Mouse (Mus musculus) macrophage (primary cell): ENCODE measurements at regions not wholly inside any gene's neighbourhood (a gene's known extent, or its start where the extent isn't known, plus 50 kb on each side); places are given as distances from the start of the nearest gene placed in this dataset.

ENCODE experiments used
- H3K27ac ChIP-seq: fragments of 350-480 bp; formaldehyde crosslinking; 2 replicates; pipeline ENCODE4 v1.9.0; 2021
- H3K36me3 ChIP-seq: fragments of 350-480 bp; formaldehyde crosslinking; 2 replicates; pipeline ENCODE4 v1.9.0; 2021; ENCODE audit errors: inconsistent target
- H3K4me3 ChIP-seq: fragments of 350-480 bp; formaldehyde crosslinking; 2 replicates; pipeline ENCODE4 v1.9.0; 2021; ENCODE audit errors: inconsistent target
- H3K79me2 ChIP-seq: fragments of 350-480 bp; formaldehyde crosslinking; 2 replicates; pipeline ENCODE4 v1.9.0; 2021; ENCODE audit errors: inconsistent target
- WGBS: methylation state at CpG from one replicate; pipeline ENCODE4 v1.1.7; 2026; ENCODE audit warnings: inconsistent platforms; ENCODE audit not compliant: missing documents; 5-methylcytosine and 5-hydroxymethylcytosine counted together

DNA sequence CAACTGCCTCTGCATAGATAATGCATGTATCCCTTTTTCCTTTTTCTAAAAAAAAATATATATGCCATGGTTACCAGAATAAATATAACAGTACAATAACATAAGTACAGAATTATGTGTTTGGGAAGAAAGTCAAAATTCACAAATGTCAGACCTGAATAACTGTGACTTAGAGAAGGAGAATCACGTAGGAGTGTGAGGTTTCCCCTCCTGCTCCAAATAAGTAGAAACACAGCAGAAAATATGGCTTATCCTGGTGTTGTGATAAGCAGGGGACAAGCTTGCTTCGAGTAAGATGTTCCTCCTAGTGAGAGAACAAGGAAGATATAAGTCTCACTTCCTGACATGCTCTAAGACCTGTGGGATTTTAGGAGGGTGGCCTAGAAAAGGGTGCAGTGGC, 320.7 kb upstream of the Fam92a start:
- no peak overlapping the region for H3K27ac ChIP-seq
- H3K79me2 ChIP-seq = no peaks in the 10 kb centered on the region
- H3K36me3 ChIP-seq = no peaks in the 10 kb centered on the region
- 84% methylated on average over 2 of the region's 2 CpGs for WGBS
- H3K4me3 ChIP-seq = no peak overlapping the region

DNA sequence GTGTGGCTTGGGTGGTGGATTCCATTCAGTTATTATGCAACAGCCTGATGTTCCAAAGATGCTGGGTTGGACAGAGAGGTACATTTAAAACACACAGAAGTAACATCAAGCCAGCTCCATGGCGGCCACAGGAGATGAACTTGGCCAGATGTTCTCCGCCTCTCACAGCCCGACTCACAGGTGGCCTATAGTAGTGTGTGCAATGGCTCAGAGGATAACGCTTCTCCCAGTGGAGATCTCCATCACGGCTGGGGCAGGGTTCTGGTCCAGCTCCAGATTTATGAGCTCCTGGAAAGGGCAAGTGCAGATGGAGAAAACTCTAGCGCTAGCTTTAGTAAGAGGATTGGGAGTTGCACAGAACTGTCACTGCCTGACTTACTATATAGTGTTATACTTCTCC, 319.5 kb upstream of the Fam92a start:
- Histone ChIP-seq H3K79me2 (no peaks in the 10 kb centered on the region), H3K36me3 (no peaks in the 10 kb centered on the region), H3K27ac (no peak overlapping the region), H3K4me3 (no peak overlapping the region)
- 94% methylated on average over 6 of the region's 6 CpGs for WGBS

GRCm38 (mm10) chr4:12490066-12490465, 318.3 kb upstream of the Fam92a start:
- Histone ChIP-seq H3K79me2 (no peaks in the 10 kb centered on the region), H3K36me3 (no peaks in the 10 kb centered on the region), H3K27ac (no peak overlapping the region), H3K4me3 (no peak overlapping the region)
- 86% methylated on average over 3 of the region's 3 CpGs for WGBS

- Histone ChIP-seq H3K36me3 (no peaks in the 10 kb centered on the region), H3K79me2 (no peaks in the 10 kb centered on the region), H3K4me3 (no peak overlapping the region), H3K27ac (no peak overlapping the region)
- WGBS = 88% methylated on average over 6 of the region's 6 CpGs
Measured at GRCm38 (mm10) chr4:12489358-12489757, 317.5 kb upstream of the Fam92a start.

GRCm38 (mm10) chr4:12481481-12481880, 309.7 kb upstream of the Fam92a start:
- Histone ChIP-seq H3K36me3 (no peaks in the 10 kb centered on the region), H3K27ac (no peak overlapping the region), H3K79me2 (no peaks in the 10 kb centered on the region), H3K4me3 (no peak overlapping the region)
- WGBS = 88% methylated on average over 4 of the region's 4 CpGs

- H3K4me3 ChIP-seq = no peak overlapping the region
- H3K27ac ChIP-seq = no peak overlapping the region
- WGBS = 92% methylated on average over 7 of the region's 7 CpGs
- no peaks in the 10 kb centered on the region for H3K36me3 ChIP-seq
- H3K79me2 ChIP-seq = no peaks in the 10 kb centered on the region
Measured at GRCm38 (mm10) chr4:12476717-12477116, 304.9 kb upstream of the Fam92a start.

GRCm38 (mm10) chr4:12474981-12475568, 303.3 kb upstream of the Fam92a start:
- H3K27ac ChIP-seq = no peak overlapping the region
- no peaks in the 10 kb centered on the region for H3K36me3 ChIP-seq
- H3K4me3 ChIP-seq = no peak overlapping the region
- WGBS = 78% methylated on average over 4 of the region's 4 CpGs
- no peaks in the 10 kb centered on the region for H3K79me2 ChIP-seq

DNA sequence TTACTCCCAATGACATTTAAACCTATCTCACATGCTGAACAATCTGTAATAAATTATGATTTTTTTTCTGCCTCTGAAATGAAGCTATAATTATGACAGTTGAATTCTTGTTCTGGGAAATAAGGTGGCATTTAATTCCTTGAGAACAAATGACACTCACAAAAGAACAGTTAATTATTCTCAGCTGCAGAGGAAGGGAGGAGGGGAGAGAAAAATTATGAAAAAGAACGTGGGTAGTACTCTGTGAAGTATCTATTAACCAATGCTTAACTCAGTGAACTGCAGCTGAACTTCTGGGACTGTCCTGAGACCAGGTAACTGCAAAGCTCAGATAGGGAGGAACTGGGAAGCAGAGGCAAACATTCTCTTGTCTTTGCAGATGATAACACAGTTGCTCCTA, 302.6 kb upstream of the Fam92a start:
- H3K79me2 ChIP-seq = no peaks in the 10 kb centered on the region
- H3K27ac ChIP-seq = no peak overlapping the region
- H3K36me3 ChIP-seq = no peaks in the 10 kb centered on the region
- no peak overlapping the region for H3K4me3 ChIP-seq
- WGBS = 25% methylated on average over 1 of the region's 1 CpGs

DNA sequence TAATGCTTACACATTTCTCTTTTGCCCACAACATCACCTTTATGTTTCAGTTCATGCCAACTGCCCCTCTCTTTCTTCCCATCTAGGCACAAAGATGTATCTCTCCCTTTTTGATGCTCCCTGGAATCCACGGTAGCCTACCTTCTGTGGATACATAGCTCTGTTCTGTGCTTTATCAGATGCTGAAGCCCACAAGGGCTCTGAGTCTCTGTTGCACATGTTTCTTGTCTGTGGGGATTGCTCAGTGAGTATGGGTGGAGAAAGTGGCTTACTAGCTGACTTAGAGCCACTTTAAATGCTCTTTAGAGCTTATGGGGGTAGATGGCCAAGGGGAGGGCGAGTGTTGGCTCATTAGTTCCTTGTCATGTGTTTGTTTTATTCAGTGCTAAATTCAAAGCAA, 289.9 kb upstream of the Fam92a start:
- Histone ChIP-seq H3K4me3 (no peak overlapping the region), H3K36me3 (no peaks in the 10 kb centered on the region), H3K79me2 (no peaks in the 10 kb centered on the region), H3K27ac (no peak overlapping the region)
- 70% methylated on average over 2 of the region's 2 CpGs for WGBS

DNA sequence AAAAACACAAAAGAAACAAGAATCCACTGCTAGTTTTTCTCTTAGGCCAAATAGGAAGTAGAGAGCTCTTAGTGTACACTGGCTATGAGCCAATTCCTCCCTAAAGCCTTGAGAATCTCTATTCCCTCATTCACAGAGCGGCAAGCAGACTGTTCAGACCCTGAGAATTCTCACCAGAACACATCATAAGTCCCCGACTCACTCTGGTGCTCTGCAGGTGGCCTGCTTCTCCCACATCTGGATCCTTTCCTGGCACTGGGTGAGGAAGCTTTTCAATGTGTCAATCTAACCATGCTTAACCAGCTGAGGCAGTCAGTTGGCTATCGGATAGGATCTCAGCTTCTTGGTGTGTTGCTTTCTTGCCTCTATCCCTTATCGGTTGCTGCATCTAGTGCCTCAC, 289.4 kb upstream of the Fam92a start:
- H3K4me3 ChIP-seq = no peak overlapping the region
- WGBS = 81% methylated on average over 4 of the region's 4 CpGs

GRCm38 (mm10) chr4:12457978-12458597, 286.3 kb upstream of the Fam92a start:
- H3K79me2 ChIP-seq = no peaks in the 10 kb centered on the region
- no peak overlapping the region for H3K27ac ChIP-seq
- no peaks in the 10 kb centered on the region for H3K36me3 ChIP-seq
- no peak overlapping the region for H3K4me3 ChIP-seq
- WGBS = 91% methylated on average over 8 of the region's 8 CpGs

More for the DNA sequence above, 289.4 kb upstream of the Fam92a start:
- Histone ChIP-seq H3K36me3 (no peaks in the 10 kb centered on the region), H3K27ac (no peak overlapping the region), H3K79me2 (no peaks in the 10 kb centered on the region)

- no peaks in the 10 kb centered on the region for H3K36me3 ChIP-seq
- no peak overlapping the region for H3K4me3 ChIP-seq
- 83% methylated on average over 2 of the region's 2 CpGs for WGBS
- no peaks in the 10 kb centered on the region for H3K79me2 ChIP-seq
- no peak overlapping the region for H3K27ac ChIP-seq
Measured at GRCm38 (mm10) chr4:12452086-12452485, 280.3 kb upstream of the Fam92a start.

DNA sequence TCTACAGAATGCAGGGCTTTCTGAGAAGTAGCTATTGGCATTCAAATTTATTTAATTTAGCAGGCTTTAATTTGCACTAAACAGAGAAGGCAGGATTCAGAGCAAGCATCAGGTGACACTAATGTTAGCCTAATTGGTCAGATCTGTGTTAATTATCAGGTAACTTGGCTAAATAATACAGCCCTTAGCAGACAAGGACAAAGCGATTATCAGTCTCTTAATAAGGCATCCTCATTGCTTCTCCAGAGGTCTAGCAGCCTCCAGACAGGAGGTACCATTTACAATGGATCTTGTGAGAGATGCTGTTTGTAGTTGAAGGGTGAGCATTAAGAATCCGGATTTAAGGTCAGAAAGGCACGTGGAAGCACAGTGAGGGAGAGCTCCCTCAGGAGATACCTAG, 253.7 kb upstream of the Fam92a start:
- 59% methylated on average over 3 of the region's 3 CpGs for WGBS
- Histone ChIP-seq H3K4me3 (no peak overlapping the region), H3K36me3 (no peaks in the 10 kb centered on the region), H3K27ac (no peak overlapping the region), H3K79me2 (no peaks in the 10 kb centered on the region)

GRCm38 (mm10) chr4:12421628-12422319, 250.0 kb upstream of the Fam92a start:
- Histone ChIP-seq H3K4me3 (no peak overlapping the region), H3K27ac (no peak overlapping the region), H3K36me3 (no peaks in the 10 kb centered on the region), H3K79me2 (no peaks in the 10 kb centered on the region)
- WGBS = 82% methylated on average over 16 of the region's 16 CpGs

GRCm38 (mm10) chr4:12418086-12418485, 246.3 kb upstream of the Fam92a start:
- H3K36me3 ChIP-seq = no peaks in the 10 kb centered on the region
- 67% methylated on average over 3 of the region's 3 CpGs for WGBS
- no peak overlapping the region for H3K27ac ChIP-seq
- no peak overlapping the region for H3K4me3 ChIP-seq
- H3K79me2 ChIP-seq = no peaks in the 10 kb centered on the region
